Mouse (Mus musculus) thymus, adult 2 months (tissue): ENCODE data around the gene Gucy2d.
A peak's percentile ranks its signal among the peaks of the same experiment; 100 is the strongest.

Source experiments
- CTCF ChIP-seq: fragments of 200-500 bp; IDR thresholded peaks from 2 replicates; pipeline ENCODE4 v1.5.1; 2012; ENCODE audit warnings: mild to moderate bottlenecking, control low read depth, low read length, moderate library complexity, borderline replicate concordance; ENCODE audit not compliant: control insufficient read depth, poor library complexity, insufficient read depth; ENCODE audit errors: extremely low read depth
- POLR2A ChIP-seq: fragments of 200-500 bp; IDR thresholded peaks from 2 replicates; pipeline ENCODE4 v1.6.1; 2012; ENCODE audit warnings: mild to moderate bottlenecking, low read length, control low read depth, moderate library complexity; ENCODE audit not compliant: control insufficient read depth, poor library complexity, insufficient read depth; ENCODE audit errors: extremely low read depth

DNA sequence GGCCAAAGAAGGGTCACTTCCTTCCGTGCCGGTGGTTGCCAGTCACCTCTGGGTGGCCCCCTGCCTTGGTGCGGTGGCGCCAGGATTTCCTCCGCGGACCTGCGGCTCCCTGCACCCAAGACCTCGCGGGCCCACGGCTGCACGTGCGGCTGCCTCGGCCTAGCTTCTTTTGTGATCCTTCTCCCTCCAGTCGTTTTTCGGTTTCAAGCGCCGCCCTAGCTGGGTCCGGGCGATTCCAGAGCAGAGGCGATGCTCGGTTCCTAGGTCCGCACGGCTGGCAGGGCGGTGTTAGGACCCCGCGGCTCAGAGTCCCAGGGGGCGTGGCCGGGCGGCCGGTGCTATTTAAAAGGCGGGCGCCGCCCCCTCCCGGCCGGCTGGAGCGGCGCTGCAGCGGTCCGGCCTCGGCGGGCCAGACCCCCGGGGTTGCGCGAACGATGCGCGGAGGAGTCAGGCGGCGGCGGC, 49.4 kb downstream of the Gucy2d start:
- TF ChIP-seq CTCF (0 out of 2 replicates have a peak, but pooled peaks have one; percentile 57), POLR2A (no peak)
